Mouse (Mus musculus) large intestine, adult 2 months (tissue): ENCODE results near the gene Ffar3. TPM values are rescaled to one million over a fixed set of nuclear protein-coding genes. Genes with fewer than 3 reads are reported as not detected.
"Not testable (repeated sequence)": the region's sequence is repeated elsewhere in the genome, so short reads cannot be mapped to it uniquely, and the experiment has no call there.

ENCODE experiments used
- DNase-seq: peaks from one replicate; pipeline ENCODE4 v3.0.0-alpha.2; 2012; ENCODE audit warnings: low read depth, low spot score
- WGBS: fragments of 180-500 bp; shearing (Covaris S2); methylation state at CpG from one replicate; pipeline ENCODE4 v1.1.7; 2018; 5-methylcytosine and 5-hydroxymethylcytosine counted together
- polyA plus RNA-seq: library from polyadenylated mRNA; depleted of rRNA; stranded (reverse); fragments of >200 nt; gene quantifications from 2 replicates; pipeline ENCODE4 v1.2.3, GENCODE M21; 2012

Gene Ffar3
- polyA plus RNA-seq, 1 experiment: 1.6 TPM

GRCm38 (mm10) chr7:30846505-30847053 is 9.4 kb downstream of the Ffar3 start:
- WGBS: 29% methylated on average over 2 of the region's 2 CpGs
- DNase-seq: no peak

GRCm38 (mm10) chr7:30844676-30845297 is 11.2 kb downstream of the Ffar3 start:
- no peak for DNase-seq
- WGBS: 67% methylated on average over 7 of the region's 7 CpGs

- DNase-seq: no peak
Observed at GRCm38 (mm10) chr7:30842092-30842491, 13.9 kb downstream of the Ffar3 start.

GRCm38 (mm10) chr7:30841379-30841778 is 14.6 kb downstream of the Ffar3 start:
- 43% methylated on average over 4 of the region's 4 CpGs for WGBS
- no peak for DNase-seq

More at GRCm38 (mm10) chr7:30842092-30842491, 13.9 kb downstream of the Ffar3 start:
- 78% methylated on average over 5 of the region's 5 CpGs for WGBS

GRCm38 (mm10) chr7:30840306-30840705 is 15.7 kb downstream of the Ffar3 start:
- 26% methylated on average over 3 of the region's 3 CpGs for WGBS
- DNase-seq: no peak

GRCm38 (mm10) chr7:30837277-30837676 is 18.7 kb downstream of the Ffar3 start:
- no peak for DNase-seq

- DNase-seq: not testable (repeated sequence)
- 58% methylated on average over 8 of the region's 11 CpGs for WGBS
Observed at GRCm38 (mm10) chr7:30832684-30833083, 23.3 kb downstream of the Ffar3 start.

GRCm38 (mm10) chr7:30832261-30832660 is 23.7 kb downstream of the Ffar3 start:
- DNase-seq: no peak
- 86% methylated on average over 16 of the region's 17 CpGs for WGBS

GRCm38 (mm10) chr7:30829428-30829827 is 26.6 kb downstream of the Ffar3 start:
- no peak for DNase-seq
- 79% methylated on average over 3 of the region's 3 CpGs for WGBS

- not testable (repeated sequence) for DNase-seq
Observed at GRCm38 (mm10) chr7:30828871-30829270, 27.1 kb downstream of the Ffar3 start.

- 55% methylated on average over 9 of the region's 10 CpGs for WGBS
- no peak for DNase-seq
Observed at GRCm38 (mm10) chr7:30826660-30827059, 29.3 kb downstream of the Ffar3 start.

GRCm38 (mm10) chr7:30824306-30824705 is 31.7 kb downstream of the Ffar3 start:
- 63% methylated on average over 3 of the region's 3 CpGs for WGBS
- DNase-seq: no peak

GRCm38 (mm10) chr7:30823675-30824074 is 32.3 kb downstream of the Ffar3 start, which contains the start of gene Ffar2:
Ffar2 (minus strand) TSS chr7:30823775.
- no peak for DNase-seq
- 47% methylated on average over 18 of the region's 18 CpGs for WGBS

GRCm38 (mm10) chr7:30821532-30821931 is 34.4 kb downstream of the Ffar3 start:
- no peak for DNase-seq
- WGBS: 55% methylated on average over 5 of the region's 5 CpGs

GRCm38 (mm10) chr7:30820854-30821445 is 35.0 kb downstream of the Ffar3 start:
- 32% methylated on average over 7 of the region's 7 CpGs for WGBS
- no peak for DNase-seq

GRCm38 (mm10) chr7:30820131-30820530 is 35.8 kb downstream of the Ffar3 start:
- 22% methylated on average over 6 of the region's 6 CpGs for WGBS
- no peak for DNase-seq

GRCm38 (mm10) chr7:30812291-30812807 is 43.6 kb downstream of the Ffar3 start:
- no peak for DNase-seq
- WGBS: 15% methylated on average over 6 of the region's 6 CpGs

- 24% methylated on average over 9 of the region's 9 CpGs for WGBS
- no peak for DNase-seq
Observed at GRCm38 (mm10) chr7:30811757-30812290, 44.2 kb downstream of the Ffar3 start.

GRCm38 (mm10) chr7:30810319-30810718 is 45.7 kb downstream of the Ffar3 start:
- 79% methylated on average over 6 of the region's 6 CpGs for WGBS
- no peak for DNase-seq

- 57% methylated on average over 6 of the region's 6 CpGs for WGBS
- DNase-seq: no peak
Observed at GRCm38 (mm10) chr7:30805924-30806323, 50.1 kb downstream of the Ffar3 start.
